Mouse (Mus musculus): ENCODE results near the gene Unc119b.
"Not testable (repeated sequence)": the region's sequence is repeated elsewhere in the genome, so short reads cannot be mapped to it uniquely, and the experiment has no call there.

The Unc119b gene

GRCm38 (mm10) chr5:115156933-115157589, 22.3 kb upstream of the Unc119b start:
- no peak for DNase-seq

DNA sequence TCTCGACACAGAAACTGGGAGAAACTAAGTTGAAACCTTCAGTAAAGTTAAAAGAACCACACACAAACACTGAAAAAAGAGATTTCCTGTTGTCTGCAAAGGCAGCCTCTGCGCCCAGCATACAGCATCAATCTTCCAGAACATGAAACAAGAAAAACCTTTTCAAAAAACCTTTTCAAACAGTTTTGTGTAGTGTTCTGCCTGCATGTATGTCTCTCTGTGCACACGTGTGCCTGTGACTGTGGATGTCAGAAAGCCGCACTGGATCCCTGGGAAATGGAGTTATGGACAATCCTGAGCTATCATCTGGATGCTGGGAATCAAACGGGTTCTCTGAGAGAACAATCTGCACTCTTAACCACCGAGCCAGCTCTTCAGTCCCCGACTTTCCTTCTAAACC, 21.6 kb upstream of the Unc119b start:
- DNase-seq = no peak

DNA sequence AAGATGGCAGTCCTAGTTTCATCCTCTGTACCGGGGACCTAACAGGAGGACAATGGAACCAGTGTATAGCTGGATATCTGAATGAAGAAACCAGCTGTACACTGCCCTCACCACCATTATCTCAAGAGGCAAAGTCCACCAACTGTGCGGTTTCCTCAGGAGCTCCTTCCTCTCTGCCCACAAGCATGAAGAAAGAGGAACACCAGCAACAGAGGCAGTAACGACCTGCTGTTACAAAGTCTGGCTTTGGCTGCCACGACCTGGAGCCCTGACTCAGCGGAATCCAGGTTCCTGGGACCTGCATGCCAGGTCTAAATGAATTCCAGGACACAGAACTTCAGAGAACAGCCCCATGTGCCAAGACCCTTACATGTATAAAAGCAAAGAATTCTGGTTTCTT, 21.1 kb upstream of the Unc119b start:
- no peak for DNase-seq

- DNase-seq = no peak
Measured at GRCm38 (mm10) chr5:115155156-115155631, 20.4 kb upstream of the Unc119b start.

- no peak for DNase-seq
Measured at GRCm38 (mm10) chr5:115152132-115152956, 17.6 kb upstream of the Unc119b start.

DNA sequence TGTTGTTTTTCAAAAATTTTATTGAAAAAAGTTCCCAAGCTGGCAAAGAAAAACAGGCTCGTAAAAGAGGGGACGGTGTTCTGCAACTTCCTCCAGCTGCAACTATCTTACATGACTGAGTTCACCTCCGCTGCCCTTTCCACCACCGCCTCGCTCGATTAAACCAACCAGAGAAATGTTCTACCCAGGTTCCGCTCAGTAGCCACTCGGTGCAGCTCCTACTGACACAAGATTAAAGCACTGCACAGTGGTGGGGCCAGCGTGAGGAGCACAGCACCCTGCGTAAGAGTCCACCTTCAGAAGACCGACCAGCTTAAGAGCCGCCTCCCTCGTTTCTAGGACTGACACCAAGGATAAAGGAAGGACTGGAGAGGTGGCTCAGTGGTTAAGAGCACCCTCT, 16.7 kb upstream of the Unc119b start:
- no peak for DNase-seq

DNA sequence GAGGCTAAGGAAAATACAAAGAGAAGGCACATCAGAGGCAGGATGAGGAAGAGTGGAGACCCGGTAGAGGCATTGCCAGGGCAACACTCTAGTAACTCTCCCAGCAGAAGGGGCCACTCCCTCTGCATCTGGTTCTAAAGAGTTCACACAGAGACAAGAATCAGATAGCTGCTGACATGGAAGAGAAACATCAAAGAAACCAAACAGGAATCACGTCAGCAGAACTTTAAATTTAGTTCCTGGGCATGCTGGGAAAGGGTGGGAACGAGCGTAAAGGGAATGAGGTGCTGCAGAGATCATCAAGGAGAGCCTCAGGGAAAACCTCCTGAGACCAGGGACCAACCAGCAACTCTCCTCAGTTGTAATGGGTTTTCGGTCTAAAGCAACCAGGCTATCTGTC, 16.2 kb upstream of the Unc119b start:
- no peak for DNase-seq

- no peak for DNase-seq
Measured at GRCm38 (mm10) chr5:115149675-115150459, 15.1 kb upstream of the Unc119b start.

- not testable (repeated sequence) for DNase-seq
Measured at GRCm38 (mm10) chr5:115148872-115149271, 14.1 kb upstream of the Unc119b start.

DNA sequence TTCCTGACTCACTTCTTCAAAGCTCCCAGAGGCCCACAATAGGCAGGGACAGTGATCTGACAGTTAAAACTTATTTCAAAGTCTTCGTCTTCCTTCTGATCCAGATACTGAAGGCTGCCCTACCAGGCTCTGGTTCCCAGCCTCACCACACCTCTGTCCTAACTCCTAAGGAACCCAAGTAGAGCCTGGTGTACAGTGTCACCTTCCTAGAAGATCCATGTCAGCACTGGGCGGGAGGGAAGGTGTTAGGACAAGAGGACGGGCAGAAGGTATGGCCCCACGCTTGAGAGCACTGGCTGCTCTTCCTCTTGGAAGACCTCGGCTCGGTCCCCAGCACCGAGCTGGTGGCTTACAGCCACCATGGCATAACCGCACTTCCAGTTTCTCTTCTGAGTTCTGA, 13.6 kb upstream of the Unc119b start:
- no peak for DNase-seq

GRCm38 (mm10) chr5:115147388-115147787, 12.6 kb upstream of the Unc119b start:
- DNase-seq = no peak

DNA sequence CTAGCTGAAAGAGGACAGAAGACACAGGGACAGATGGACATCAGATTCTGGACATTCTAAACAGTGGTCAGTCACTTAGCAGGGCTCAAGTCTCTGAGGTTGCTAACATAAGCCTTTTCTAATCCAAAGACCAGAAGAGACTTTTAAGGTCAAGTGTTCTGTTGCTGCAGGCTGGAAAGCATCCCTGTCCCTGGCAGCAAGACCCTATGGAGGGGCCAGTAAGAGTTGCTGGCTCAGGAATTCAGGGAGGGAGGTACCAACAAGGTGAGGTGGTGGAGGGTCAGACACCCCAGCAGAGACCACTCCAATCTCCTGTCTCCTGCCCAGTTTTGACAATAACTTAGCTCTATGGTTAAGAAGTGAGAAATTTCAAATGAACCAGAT, 12.0 kb upstream of the Unc119b start:
- no peak for DNase-seq

- no peak for DNase-seq
Measured at GRCm38 (mm10) chr5:115145976-115146746, 11.4 kb upstream of the Unc119b start.

DNA sequence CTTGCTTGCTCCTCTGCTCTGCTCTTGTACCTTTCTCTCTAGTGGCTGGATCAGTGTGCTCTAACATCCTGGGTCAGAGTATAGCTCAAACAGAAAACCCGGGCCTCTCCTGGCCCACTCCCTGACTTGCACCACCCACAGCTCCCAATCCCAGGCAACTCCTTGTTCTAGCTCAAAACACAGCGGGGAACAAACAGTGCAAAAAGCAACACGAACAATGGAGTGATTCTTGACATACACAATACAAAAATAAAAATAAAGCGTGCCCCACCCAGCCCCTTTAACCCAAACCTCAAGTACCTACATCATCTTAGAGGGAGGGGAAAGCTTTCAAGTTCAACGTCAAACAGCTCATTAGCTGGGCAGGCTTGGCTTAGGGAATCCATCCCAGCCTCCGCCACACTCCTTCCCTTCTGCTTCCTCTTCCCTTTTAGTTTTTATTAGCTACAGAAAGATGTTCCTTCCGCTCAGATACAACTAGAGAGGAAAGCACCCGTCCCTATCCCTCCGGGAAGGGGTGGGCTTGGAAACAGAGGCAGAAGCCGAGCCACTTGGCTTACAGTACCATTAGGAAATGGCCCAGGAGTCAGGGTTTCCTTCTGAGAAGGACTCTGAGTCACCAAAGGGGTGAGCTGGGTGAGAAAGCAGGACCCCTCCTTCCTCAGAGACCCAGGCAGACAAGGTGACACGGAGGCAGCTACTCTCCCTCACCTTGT, 10.6 kb upstream of the Unc119b start:
- DNase-seq = no peak

DNA sequence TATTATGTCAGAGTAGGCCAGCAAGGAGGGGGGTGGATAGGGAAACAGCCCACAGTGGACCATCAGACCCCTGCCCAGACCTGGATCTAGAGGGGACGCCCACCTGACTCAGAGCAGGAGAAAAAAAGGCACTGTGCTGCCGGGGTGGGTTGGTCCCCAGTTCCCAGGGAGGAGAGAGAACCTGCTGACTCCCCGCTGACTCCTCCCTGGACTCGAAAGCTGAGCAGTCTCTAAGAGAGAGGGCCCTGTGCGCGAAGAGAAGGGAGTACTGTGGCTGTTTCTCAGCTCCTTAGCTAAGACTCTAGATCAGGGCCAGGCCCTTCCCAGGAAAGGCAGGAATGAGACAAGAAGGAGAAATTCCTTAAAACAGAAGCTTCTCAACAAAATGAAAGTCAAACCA, 9.7 kb upstream of the Unc119b start:
- DNase-seq = no peak

GRCm38 (mm10) chr5:115143552-115143951, 8.8 kb upstream of the Unc119b start:
- DNase-seq = peak; percentile 62

- no peak for DNase-seq
Measured at GRCm38 (mm10) chr5:115142166-115142697, 7.5 kb upstream of the Unc119b start.

GRCm38 (mm10) chr5:115140726-115141125, 6.0 kb upstream of the Unc119b start:
- DNase-seq = no peak

DNA sequence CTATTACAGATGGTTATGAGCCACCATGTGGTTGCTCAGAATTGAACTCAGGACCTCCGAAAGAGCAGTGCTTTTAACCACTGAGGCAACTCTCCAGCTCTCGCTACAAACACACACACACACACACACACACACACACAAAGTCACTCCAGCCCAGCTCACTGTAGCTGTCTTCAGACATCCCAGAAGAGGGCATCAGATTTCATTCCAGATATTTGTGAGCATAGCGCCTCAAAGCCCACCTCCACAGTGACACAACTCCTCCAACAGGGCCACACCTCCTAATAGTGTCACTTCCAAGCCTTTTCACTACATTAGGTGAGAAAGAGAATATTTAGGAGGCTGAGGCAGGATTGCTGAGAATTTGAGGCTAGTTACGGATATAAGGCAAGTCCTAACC, 4.3 kb upstream of the Unc119b start:
- no peak for DNase-seq

DNA sequence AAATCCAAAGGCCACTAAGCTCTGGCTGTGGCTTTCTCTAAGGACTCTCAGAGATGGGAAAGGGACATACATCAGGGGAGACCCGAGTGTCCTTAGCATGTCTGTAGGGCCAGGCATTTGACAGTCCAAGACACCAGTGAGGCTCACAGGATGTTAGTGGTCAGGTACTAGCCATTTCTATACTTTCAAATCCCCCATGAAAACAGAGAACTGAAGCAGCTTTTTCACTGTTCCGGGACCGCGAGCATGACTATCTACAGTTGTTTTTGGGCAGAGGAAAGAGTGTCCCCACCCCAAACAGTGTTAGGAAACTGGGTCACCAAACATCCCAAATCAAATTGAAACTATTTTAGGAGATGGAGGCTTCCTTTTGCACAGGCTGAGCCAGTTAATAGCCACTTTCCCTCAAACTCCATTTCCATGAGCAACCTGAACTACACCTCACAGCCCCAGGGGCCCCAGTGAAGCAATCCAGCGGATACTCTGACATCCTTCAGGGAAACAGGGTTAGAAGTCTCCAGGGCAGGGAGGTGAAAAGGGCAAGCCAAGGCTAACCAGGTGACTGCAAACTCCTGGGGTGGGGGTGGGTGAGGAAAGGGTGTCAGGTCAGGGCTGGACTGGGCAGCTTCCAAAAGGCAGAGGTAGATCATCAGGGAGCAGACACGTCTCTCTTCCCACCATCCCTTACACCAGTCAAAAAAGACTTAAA, 1.3 kb downstream of the Unc119b start:
- DNase-seq = no peak

GRCm38 (mm10) chr5:115132465-115132864, 2.3 kb downstream of the Unc119b start:
- DNase-seq = no peak

All from layer of hippocampus, adult 9-11 months (tissue).